Mouse (Mus musculus) embryo, embryonic 9.5 days (tissue): ENCODE data around the gene Olfr994.

Experiments used
- DNase-seq: peaks from one replicate; pipeline ENCODE4 v3.0.0-alpha.2; 2017; ENCODE audit errors: extremely low spot score

Olfr994 gene

GRCm38 (mm10) chr2:85436351-85436750 lies at the start of gene Olfr994:
Gene Olfr994 (minus strand): TSS chr2:85436451.
- DNase-seq = no peak

GRCm38 (mm10) chr2:85466801-85467325 lies 30.6 kb upstream of the Olfr994 start:
- no peak for DNase-seq

GRCm38 (mm10) chr2:85443539-85443938 lies 7.3 kb upstream of the Olfr994 start, which contains the start of gene Olfr995:
Gene Olfr995 (minus strand): TSS chr2:85443639.
- no peak for DNase-seq

GRCm38 (mm10) chr2:85442546-85442945 lies 6.3 kb upstream of the Olfr994 start:
- no peak for DNase-seq

GRCm38 (mm10) chr2:85425893-85426292 lies 10.4 kb downstream of the Olfr994 start:
- no peak for DNase-seq

GRCm38 (mm10) chr2:85414777-85415176 lies 21.5 kb downstream of the Olfr994 start, which contains the start of gene Olfr993:
Gene Olfr993 (minus strand): TSS chr2:85414877.
- DNase-seq = no peak

GRCm38 (mm10) chr2:85409369-85409768 lies 26.9 kb downstream of the Olfr994 start, which contains the start of gene Olfr992:
Gene Olfr992 (minus strand): TSS chr2:85409469.
- DNase-seq = no peak
